Mouse (Mus musculus) right cerebral cortex, adult 2 months (tissue): ENCODE results near the gene Tiam2.

Source experiments
- DNase-seq, 2 experiments: peaks; one replicate each; pipeline ENCODE4 v3.0.0; 2021 to 2022; ENCODE audit warnings: low spot score in 2 of 2

Gene Tiam2

DNA sequence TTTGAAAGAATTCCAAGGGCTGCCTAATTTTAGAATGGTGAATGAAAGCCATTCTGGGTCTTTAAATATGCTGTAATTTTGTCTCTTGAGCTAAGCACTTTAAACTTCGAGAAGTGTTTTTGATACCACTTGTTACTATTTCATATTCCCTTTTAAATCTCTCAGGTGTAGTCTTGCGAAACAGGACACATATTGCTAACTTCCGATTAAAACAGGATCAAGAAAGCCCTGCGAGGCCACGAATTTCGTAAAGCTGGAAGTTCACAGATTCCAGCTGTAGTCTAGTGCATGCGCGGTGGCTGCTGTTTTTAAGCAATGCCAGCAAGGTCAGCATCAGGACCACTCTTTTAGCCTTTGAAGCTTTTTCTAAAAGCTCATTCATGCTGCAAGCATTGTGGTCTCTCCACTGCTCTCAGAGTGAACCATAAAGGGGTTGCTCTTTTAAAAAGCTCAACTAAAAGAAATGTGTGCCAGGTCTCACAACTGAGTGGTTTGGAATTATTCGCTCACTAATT is 232.0 kb downstream of the Tiam2 start:
- no peak for DNase-seq

DNA sequence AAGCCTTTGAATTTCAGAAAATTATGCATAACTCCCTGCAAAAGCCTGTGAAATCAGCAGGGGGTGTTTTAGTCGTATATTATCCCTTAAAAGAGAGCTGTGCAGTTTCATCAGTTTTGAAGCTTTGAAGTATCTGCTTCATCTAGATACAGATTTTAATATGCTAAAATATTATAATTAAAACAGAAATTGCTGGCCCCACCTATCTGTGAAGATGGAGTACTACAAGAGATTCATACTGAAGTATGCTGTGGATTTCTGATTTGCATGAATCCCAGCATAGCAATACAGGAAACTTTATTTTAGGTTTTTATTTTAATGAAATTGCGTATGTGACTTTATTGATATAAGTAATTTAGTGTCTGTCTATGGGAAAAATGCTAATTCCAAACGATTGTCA is 234.2 kb downstream of the Tiam2 start:
- DNase-seq = no peak

DNA sequence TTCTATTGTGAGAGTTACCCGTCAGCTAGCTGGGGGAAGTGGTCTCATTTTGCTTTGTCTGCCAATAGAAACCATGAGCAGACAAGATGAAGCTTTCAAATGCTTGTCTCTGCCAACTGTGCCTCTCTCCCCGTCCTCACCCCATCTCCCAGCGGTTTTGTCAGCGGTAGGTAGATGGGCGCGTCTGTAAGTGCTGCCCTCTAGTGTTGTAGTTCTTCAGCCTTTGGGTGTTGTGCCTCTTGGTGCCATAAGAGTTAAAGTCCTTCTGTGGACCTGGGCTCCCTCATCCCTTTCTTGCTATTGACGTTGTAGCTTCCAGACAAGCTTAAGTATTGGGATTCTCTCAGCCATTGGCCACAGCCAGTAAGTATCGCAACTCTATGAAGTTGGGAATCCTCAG is 236.0 kb downstream of the Tiam2 start:
- DNase-seq = no peak

DNA sequence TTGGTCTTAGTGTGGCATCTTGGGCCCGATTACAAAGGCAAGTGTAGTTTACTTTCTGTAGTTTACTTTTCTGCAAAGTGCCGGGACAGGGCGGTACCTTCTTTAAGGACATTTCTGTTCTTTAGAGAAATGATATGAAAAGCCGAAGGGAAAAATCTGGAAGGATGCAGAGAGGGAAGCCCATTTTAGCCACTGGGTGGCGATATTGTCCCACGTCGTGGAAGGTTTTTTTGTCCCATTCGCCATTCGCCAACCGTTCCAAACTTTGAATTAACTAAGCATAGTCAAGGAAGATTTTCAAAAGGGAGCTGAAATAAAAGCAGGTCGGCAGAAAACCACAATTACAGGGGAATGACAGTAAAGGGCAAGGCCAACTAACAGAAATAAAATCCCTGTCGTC is 244.5 kb downstream of the Tiam2 start:
- peak; percentile 86 to 89 for DNase-seq
